Mouse (Mus musculus) liver (tissue): ENCODE results near the gene Rbm6.

ENCODE experiments used
- DNase-seq: peaks from one replicate; pipeline ENCODE4 v3.0.0-alpha.2; 2020; ENCODE audit warnings: mixed read lengths

Gene Rbm6

GRCm38 (mm10) chr9:107747310-107747709, 125.7 kb downstream of the Rbm6 start:
- no peak for DNase-seq

GRCm38 (mm10) chr9:107746679-107747078, 126.4 kb downstream of the Rbm6 start:
- DNase-seq = no peak

- no peak for DNase-seq
Measured at GRCm38 (mm10) chr9:107744061-107744460, 129.0 kb downstream of the Rbm6 start.

DNA sequence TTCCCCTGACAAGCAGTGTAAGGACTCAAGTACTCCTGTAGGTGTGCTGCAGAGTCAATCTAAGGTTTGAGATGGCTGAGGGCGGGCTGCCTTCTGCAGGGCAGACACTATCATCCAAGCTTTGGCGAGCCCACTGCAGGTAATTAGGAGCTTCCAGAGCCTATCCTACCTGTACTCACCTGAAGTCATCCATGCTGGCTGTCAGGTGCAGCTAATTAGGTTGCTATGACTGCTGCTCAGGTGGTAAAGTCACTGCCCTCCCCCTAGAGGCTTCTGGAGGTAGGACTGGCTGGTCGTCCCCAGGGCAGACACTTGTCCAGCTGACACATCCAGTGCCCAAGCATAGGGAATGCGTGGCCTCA, 134.2 kb downstream of the Rbm6 start:
- DNase-seq = peak; percentile 28

GRCm38 (mm10) chr9:107738020-107738840, 134.8 kb downstream of the Rbm6 start:
- peak; percentile 83 for DNase-seq

DNA sequence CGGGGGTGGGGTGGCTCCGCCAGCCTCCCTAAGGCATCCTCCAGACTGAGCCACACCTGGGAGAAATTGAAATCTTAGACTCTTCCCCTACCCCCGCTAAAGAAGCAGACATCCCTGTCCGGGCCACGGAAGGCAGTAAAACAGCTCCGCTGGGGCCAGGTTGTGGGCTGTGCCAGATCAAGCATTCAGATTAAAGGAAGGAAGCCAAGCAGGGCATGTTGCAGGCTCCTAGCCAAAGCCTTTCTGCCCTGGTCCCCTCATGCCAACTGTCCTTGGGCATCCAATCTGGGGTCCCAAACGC, 136.9 kb downstream of the Rbm6 start:
- peak; percentile 14 for DNase-seq

DNA sequence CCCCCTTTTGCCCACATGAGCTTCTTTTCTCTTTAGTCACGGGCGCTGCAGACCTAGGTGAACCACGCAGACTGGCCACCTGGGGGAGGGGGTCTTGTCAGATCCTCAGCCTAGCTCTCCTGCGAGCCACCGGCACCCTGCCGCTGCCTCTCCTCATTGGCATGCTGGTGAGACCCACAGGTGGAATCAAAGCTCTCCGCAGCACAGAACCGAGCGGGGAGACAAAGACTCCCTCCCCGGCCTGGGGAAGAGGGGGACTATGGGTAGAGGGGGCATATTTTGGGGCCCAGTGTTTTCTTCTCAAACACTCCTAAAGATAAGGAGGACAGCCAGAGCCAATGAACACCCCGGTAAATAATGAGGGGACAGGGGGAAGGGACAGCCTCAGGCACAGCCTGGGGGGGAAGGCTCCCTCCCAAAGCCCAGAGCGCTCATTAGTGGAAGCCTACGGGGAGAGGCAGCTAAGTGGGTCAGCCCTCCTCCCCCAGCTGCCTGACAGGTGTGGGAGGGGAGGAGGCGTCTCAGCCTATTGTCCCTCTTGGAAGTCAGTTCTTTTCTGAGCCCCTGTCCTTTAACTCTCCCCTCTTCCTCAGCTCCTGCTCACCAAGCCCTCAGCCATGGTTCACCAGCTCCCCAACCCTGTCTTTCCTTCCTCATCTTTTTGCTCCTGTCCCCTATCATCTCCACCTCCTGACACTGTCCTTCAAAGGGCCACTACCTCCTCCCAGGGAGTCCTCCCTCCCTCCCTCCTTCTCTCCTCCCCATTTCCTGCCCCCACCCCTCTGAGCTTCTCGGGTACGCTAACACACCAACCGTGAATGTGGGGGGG, 137.5 kb downstream of the Rbm6 start:
- DNase-seq = no peak

DNA sequence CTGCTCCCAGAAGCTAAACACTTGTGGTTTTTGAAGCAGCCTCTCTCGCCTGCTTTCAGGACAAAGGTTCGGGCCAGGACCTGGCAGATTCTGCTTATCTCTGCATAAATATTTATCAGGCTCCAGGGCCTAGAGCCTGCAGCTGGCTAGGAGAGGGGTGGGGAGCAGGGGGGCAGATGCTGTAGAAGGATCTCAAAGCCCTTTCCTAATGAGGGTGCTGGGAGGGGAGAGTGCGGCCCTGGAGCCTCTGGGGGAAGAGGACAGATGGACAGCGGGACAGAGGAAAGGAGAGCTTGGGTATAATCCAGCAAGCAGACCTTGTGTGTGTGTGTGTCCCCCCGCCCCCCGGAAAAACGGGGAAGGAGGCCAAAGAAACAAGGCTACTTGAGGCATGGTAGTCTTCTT, 138.5 kb downstream of the Rbm6 start:
- DNase-seq = no peak

GRCm38 (mm10) chr9:107729709-107730108, 143.3 kb downstream of the Rbm6 start:
- DNase-seq = no peak

GRCm38 (mm10) chr9:107728919-107729670, 143.9 kb downstream of the Rbm6 start:
- DNase-seq = no peak

DNA sequence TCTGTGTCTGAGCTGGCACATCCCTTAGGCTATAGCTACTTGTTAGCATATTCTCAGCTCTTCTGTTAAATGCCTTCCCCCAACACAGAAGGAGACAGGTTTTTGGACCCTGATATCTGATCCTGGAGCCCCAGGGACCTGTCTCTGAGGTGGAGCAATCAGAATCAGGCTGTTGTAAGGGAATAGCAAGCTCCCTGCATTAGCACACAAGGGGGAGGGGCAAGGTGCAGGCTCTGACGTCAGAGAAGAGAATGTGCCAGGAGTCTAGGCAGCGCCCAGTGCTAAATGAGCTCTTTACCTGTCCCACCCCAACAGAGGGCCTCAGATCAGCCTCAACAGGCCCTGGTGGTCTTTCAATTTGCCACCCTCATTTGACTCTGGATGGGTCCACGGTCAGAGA, 146.0 kb downstream of the Rbm6 start:
- no peak for DNase-seq

DNA sequence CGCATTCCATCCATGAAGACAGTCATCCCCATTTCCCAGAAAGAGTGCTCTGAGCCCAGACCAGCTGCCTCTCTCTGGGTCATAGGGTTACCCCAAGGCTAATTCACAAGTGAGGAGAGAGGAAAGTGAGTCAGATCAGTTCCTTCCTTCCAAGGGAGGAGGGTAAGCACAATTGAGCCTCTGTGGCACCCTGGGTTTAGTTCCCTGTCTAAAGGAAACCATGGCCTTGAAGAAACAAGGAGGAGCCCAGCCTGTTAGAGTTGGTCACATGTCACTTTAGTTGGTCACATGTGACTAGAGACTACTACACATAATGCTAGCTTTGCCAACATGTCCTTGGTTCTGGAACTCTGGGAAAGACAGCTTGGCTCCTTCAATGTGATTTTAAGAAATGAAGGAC, 148.2 kb downstream of the Rbm6 start:
- DNase-seq = no peak

GRCm38 (mm10) chr9:107723794-107724531, 149.1 kb downstream of the Rbm6 start:
- DNase-seq = peak; percentile 26
